Mouse (Mus musculus) CH12.LX (cell line): ENCODE data around the gene Dnajc13. TPM values are rescaled to one million over a fixed set of nuclear protein-coding genes. Genes with fewer than 3 reads are reported as not detected.

Experiments used
- DNase-seq: peaks from one replicate; pipeline ENCODE4 v3.0.0-alpha.2; 2013; ENCODE audit errors: extremely low read depth
- H3K27ac ChIP-seq: 2 replicates; pipeline ENCODE4 v1.5.1; 2012; ENCODE audit warnings: low read depth, mild to moderate bottlenecking, control low read depth, moderate library complexity; ENCODE audit not compliant: insufficient read depth
- H3K27me3 ChIP-seq: replicated peaks from 2 replicates; pipeline ENCODE3; 2012; ENCODE audit warnings: inconsistent platforms
- H3K36me3 ChIP-seq, 2 experiments: replicated peaks in 1 of 2; 2 replicates each; pipeline versions ENCODE3 to v1.6.1; 2012; ENCODE audit warnings: inconsistent platforms in 1 of 2, low read length in 1 of 2, mild to moderate bottlenecking in 1 of 2, mixed read lengths in 1 of 2, moderate library complexity in 1 of 2; ENCODE audit not compliant: control insufficient read depth in 1 of 2, insufficient read depth in 1 of 2
- H3K4me1 ChIP-seq, 2 experiments: 2 replicates each; pipeline ENCODE4 v1.6.1; 2012; ENCODE audit warnings: inconsistent platforms in 1 of 2, moderate library complexity in 1 of 2; ENCODE audit not compliant: insufficient read depth in 2 of 2, control insufficient read depth in 1 of 2
- H3K4me2 ChIP-seq: 2 replicates; pipeline ENCODE4 v1.6.1; 2012; ENCODE audit warnings: low read depth, mild to moderate bottlenecking, control low read depth; ENCODE audit not compliant: poor library complexity, insufficient read depth, severe bottlenecking
- H3K4me3 ChIP-seq, 3 experiments: fragments of 150-350 bp in 1 of 3; sonication (generic) in 1 of 3; replicated peaks in 1 of 3; 2 replicates each; pipeline versions ENCODE3 to v1.5.1; 2011 to 2012; ENCODE audit warnings: low read depth in 2 of 3, low read length in 2 of 3, mild to moderate bottlenecking in 2 of 3, moderate library complexity in 2 of 3, control low read depth in 1 of 3, improper control_type of control experiment in 1 of 3, inconsistent platforms in 1 of 3, mixed read lengths in 1 of 3; ENCODE audit not compliant: poor library complexity in 1 of 3
- H3K79me2 ChIP-seq: replicated peaks from 2 replicates; pipeline ENCODE4 v1.6.1; 2012; ENCODE audit warnings: mild to moderate bottlenecking, moderate library complexity; ENCODE audit not compliant: control insufficient read depth, poor library complexity, insufficient read depth, severe bottlenecking; ENCODE audit errors: extremely low read depth
- H3K9ac ChIP-seq: 2 replicates; pipeline ENCODE4 v1.6.1; 2012; ENCODE audit warnings: low read depth, mild to moderate bottlenecking, control low read depth, moderate library complexity; ENCODE audit not compliant: insufficient read depth
- H3K9me3 ChIP-seq: replicated peaks from 2 replicates; pipeline ENCODE3; 2012; ENCODE audit warnings: low read length, inconsistent platforms, mixed read lengths
- BHLHE40 ChIP-seq: IDR thresholded peaks from 2 replicates; pipeline ENCODE4 v1.6.1; 2011; ENCODE audit warnings: mild to moderate bottlenecking, low read depth, low read length, improper control_type of control experiment
- CTCF ChIP-seq, 2 experiments: IDR thresholded peaks in 1 of 2; conservative IDR thresholded peaks in 1 of 2; 2 replicates each; pipeline ENCODE4 v1.5.1; 2011 to 2012; ENCODE audit warnings: low read depth in 2 of 2, low read length in 2 of 2, improper control_type of control experiment in 1 of 2, inconsistent platforms in 1 of 2, mild to moderate bottlenecking in 1 of 2, moderate library complexity in 1 of 2
- ELF1 ChIP-seq: IDR thresholded peaks from 2 replicates; pipeline ENCODE4 v1.6.1; 2014; ENCODE audit warnings: low read depth, mild to moderate bottlenecking, inconsistent platforms, low read length, improper control_type of control experiment
- EP300 ChIP-seq: IDR thresholded peaks from 2 replicates; pipeline ENCODE4 v1.6.1; 2011; ENCODE audit warnings: low read length, improper control_type of control experiment
- ETS1 ChIP-seq: conservative IDR thresholded peaks from 2 replicates; pipeline ENCODE4 v1.6.1; 2012; ENCODE audit warnings: low read depth, mild to moderate bottlenecking, inconsistent platforms, low read length, improper control_type of control experiment, moderate library complexity
- HCFC1 ChIP-seq: IDR thresholded peaks from 2 replicates; pipeline ENCODE4 v1.6.1; 2012; ENCODE audit warnings: low read depth, mild to moderate bottlenecking, inconsistent platforms, low read length, improper control_type of control experiment
- IRF4 ChIP-seq: IDR thresholded peaks from 2 replicates; pipeline ENCODE4 v1.6.1; 2014; ENCODE audit warnings: low read depth, mild to moderate bottlenecking, inconsistent platforms, low read length, improper control_type of control experiment
- JUND ChIP-seq: conservative IDR thresholded peaks from 2 replicates; pipeline ENCODE4 v1.6.1; 2011; ENCODE audit warnings: low read depth, low read length, improper control_type of control experiment
- KAT2A ChIP-seq: IDR thresholded peaks from 2 replicates; pipeline ENCODE4 v1.6.1; 2012; ENCODE audit warnings: low read length, improper control_type of control experiment, inconsistent platforms; ENCODE audit not compliant: insufficient replicate concordance
- MAFK ChIP-seq: IDR thresholded peaks from 2 replicates; pipeline ENCODE4 v1.6.1; 2011; ENCODE audit warnings: low read length, improper control_type of control experiment; ENCODE audit not compliant: insufficient replicate concordance
- MAX ChIP-seq: IDR thresholded peaks from 2 replicates; pipeline ENCODE4 v1.6.1; 2011; ENCODE audit warnings: low read length, improper control_type of control experiment
- MAZ ChIP-seq: IDR thresholded peaks from 2 replicates; pipeline ENCODE4 v1.6.1; 2012; ENCODE audit warnings: low read depth, mild to moderate bottlenecking, inconsistent platforms, low read length, improper control_type of control experiment, moderate library complexity
- MEF2A ChIP-seq: IDR thresholded peaks from 2 replicates; pipeline ENCODE4 v1.6.1; 2014; ENCODE audit warnings: low read depth, mild to moderate bottlenecking, inconsistent platforms, low read length, improper control_type of control experiment, borderline replicate concordance
- MYC ChIP-seq: IDR thresholded peaks from 2 replicates; pipeline ENCODE4 v1.6.1; 2011; ENCODE audit warnings: low read depth, mild to moderate bottlenecking, improper control_type of control experiment, low read length
- NRF1 ChIP-seq: IDR thresholded peaks from 2 replicates; pipeline ENCODE4 v1.6.1; 2014; ENCODE audit warnings: low read depth, mild to moderate bottlenecking, inconsistent platforms, low read length, improper control_type of control experiment, moderate library complexity
- POLR2A ChIP-seq: IDR thresholded peaks from 2 replicates; pipeline ENCODE4 v1.6.1; 2011; ENCODE audit warnings: low read depth, mild to moderate bottlenecking, improper control_type of control experiment, low read length
- RCOR1 ChIP-seq: conservative IDR thresholded peaks from 2 replicates; pipeline ENCODE4 v1.6.1; 2012; ENCODE audit warnings: low read depth, mild to moderate bottlenecking, inconsistent platforms, low read length, improper control_type of control experiment
- SIN3A ChIP-seq: IDR thresholded peaks from 2 replicates; pipeline ENCODE4 v1.6.1; 2012; ENCODE audit warnings: low read length, improper control_type of control experiment, inconsistent platforms
- TCF12 ChIP-seq: IDR thresholded peaks from 2 replicates; pipeline ENCODE4 v1.6.1; 2014; ENCODE audit warnings: low read depth, mild to moderate bottlenecking, inconsistent platforms, low read length, improper control_type of control experiment
- USF1 ChIP-seq: IDR thresholded peaks from 2 replicates; pipeline ENCODE4 v1.6.1; 2014; ENCODE audit warnings: low read depth, mild to moderate bottlenecking, inconsistent platforms, low read length, improper control_type of control experiment
- USF2 ChIP-seq: conservative IDR thresholded peaks from 2 replicates; pipeline ENCODE4 v1.6.1; 2011; ENCODE audit warnings: low read depth, low read length, improper control_type of control experiment
- ZMIZ1 ChIP-seq: IDR thresholded peaks from 2 replicates; pipeline ENCODE4 v1.6.1; 2012; ENCODE audit warnings: low read depth, mild to moderate bottlenecking, inconsistent platforms, low read length, improper control_type of control experiment
- ZNF384 ChIP-seq: IDR thresholded peaks from 2 replicates; pipeline ENCODE4 v1.6.1; 2012; ENCODE audit warnings: low read depth, low read length, improper control_type of control experiment, inconsistent platforms
- dilution Hi-C: fragments of 300-500 bp; cut with MboI; formaldehyde crosslinking; loops from 2 replicates; pipeline ENCODE4 v1.14.3; 2020; ENCODE audit warnings: low sequenced_read_pairs; ENCODE audit not compliant: extremely low pct_unique_long_range_greater_than_20kb, extremely low pct_ligation_motif_present
- in situ Hi-C: fragments of 300-500 bp; cut with MboI; formaldehyde crosslinking; loops from 3 replicates; pipeline ENCODE4 v1.14.3; 2019; ENCODE audit warnings: low sequenced_read_pairs, low pct_ligation_motif_present, low pct_unique_long_range_greater_than_20kb, mixed read lengths
- polyA plus RNA-seq: library from polyadenylated mRNA; unstranded; fragments of >175 nt; gene quantifications from 2 replicates; pipeline ENCODE4 v1.2.1, GENCODE M21; 2012; ENCODE audit warnings: low read depth; ENCODE audit not compliant: insufficient read length
- total RNA-seq, 2 experiments: library from RNA; depleted of rRNA; stranded (reverse); fragments of 300-350 nt in 1 of 2; fragments of >200 nt in 1 of 2; gene quantifications; 2 replicates each; pipeline ENCODE4 v1.2.3; 2012 to 2014

Gene Dnajc13
- total and polyA plus RNA-seq, 3 experiments = 30.1 to 51.9 (median 30.4) TPM

DNA sequence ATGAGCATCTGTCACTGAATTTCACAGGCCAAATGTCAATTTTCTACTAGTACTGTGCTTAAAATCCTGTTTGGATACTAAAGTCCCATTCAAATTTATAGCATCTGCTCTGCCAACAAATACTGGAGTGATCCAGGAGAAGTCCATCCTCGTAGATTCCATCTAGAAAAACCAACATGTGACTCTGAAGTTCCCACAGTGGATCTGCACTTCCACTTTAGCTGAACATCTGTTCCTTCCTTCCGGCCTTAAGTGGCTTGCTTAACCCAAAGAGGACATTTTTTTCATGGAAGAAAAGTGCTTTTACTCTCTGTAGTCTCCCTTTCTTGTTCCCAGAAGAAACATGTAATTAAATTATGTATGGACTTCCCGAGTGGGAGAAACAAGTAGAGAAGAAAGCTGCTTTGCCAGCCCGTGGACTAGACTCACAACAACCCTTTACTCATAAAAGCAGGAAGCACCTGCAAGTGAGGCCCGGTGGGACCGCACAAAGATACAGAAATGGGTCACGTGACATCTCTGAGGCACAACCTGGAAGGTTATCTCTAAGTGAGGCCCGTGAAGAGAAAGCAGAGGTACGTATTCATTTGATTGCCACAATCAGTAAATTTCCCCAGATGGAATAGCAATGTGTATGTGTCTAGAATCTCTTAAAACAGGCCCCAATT, 18.8 kb downstream of the Dnajc13 start:
- H3K27me3 ChIP-seq = no peaks in the 10 kb centered on the region
- H3K4me2 ChIP-seq = no peak overlapping the region
- DNase-seq = peak; percentile 77
- H3K79me2 ChIP-seq = peaks cover 11% of the 10 kb centered on the region
- no peak overlapping the region for H3K27ac ChIP-seq
- peaks cover 7 to 38% of the 10 kb centered on the region in 2 experiments for H3K36me3 ChIP-seq
- H3K4me1 ChIP-seq = peaks cover 4 to 50% of the 10 kb centered on the region in 2 experiments; a peak in 2 of 4 replicates
- dilution Hi-C loops (no loop called here), in situ Hi-C loops (no loop called here)
- no peak overlapping the region for H3K9ac ChIP-seq
- peak; percentile 88 for TF ChIP-seq USF1
- no peak for TF ChIP-seq KAT2A
- no peak for TF ChIP-seq RCOR1
- 0 out of 2 replicates have a peak, but pooled peaks have one; percentile 35 for TF ChIP-seq ZNF384
- 0 out of 2 replicates have a peak, but pooled peaks have one; percentile 33 for TF ChIP-seq MYC
- TF ChIP-seq IRF4 = peak; percentile 48; the same call in 1 of the 2 replicates
- 0 out of 2 replicates have a peak, but pooled peaks have one; percentile 45 for TF ChIP-seq SIN3A
- peak; percentile 86 for TF ChIP-seq MAX
- no peak for TF ChIP-seq CTCF (conservative IDR thresholded peaks at IDR 0.05 in 1 of 2, IDR thresholded peaks at IDR 0.05 in 1 of 2; ENCODE audit: low read depth in 2 of 2, low read length in 2 of 2)
- TF ChIP-seq BHLHE40 = peak; percentile 88
- peak; percentile 93 for TF ChIP-seq USF2
- no peak for TF ChIP-seq POLR2A
- peak; percentile 47; the same call in 1 of the 2 replicates for TF ChIP-seq ELF1
- peak; percentile 29; the same call in 1 of the 2 replicates for TF ChIP-seq HCFC1
- peak; percentile 64; the same call in 1 of the 2 replicates for TF ChIP-seq TCF12
- TF ChIP-seq EP300 = peak; percentile 72
- TF ChIP-seq JUND = no peak
- no peak for TF ChIP-seq MAZ
- TF ChIP-seq ETS1 = peak; percentile 43; the same call in 1 of the 2 replicates
- TF ChIP-seq MAFK = 0 out of 2 replicates have a peak, but pooled peaks have one; percentile 4
- H3K4me3 ChIP-seq = no peak overlapping the region
- no peaks in the 10 kb centered on the region for H3K9me3 ChIP-seq

DNA sequence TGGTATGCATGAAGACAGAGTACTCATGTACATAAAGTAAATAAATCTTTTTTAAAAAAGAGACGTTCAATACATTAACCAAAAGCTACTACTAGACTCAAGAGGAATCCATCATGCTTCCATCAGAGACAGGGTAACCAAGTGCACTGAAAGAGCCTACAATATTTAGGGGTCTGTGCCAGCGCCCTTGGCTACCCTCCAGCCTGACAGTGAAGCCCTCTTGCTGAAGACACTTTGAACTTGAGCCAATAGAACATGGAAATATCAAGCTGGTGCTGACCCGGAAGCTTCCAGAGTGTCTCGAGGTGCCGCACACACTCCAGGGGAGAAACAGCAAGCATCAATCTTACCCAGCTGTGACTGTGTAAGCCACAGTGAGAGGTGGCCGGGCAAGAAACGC, 22.6 kb downstream of the Dnajc13 start:
- Histone ChIP-seq H3K4me3 (no peak overlapping the region), H3K36me3 (peaks cover 25 to 59% of the 10 kb centered on the region in 2 experiments), H3K4me2 (no peak overlapping the region), H3K27me3 (no peaks in the 10 kb centered on the region)
- dilution Hi-C loops = no loop called here
- in situ Hi-C loops = no loop called here
- TF ChIP-seq MYC (no peak), MEF2A (no peak), NRF1 (no peak), SIN3A (no peak), ZMIZ1 (no peak), POLR2A (no peak), USF1 (no peak)
- TF ChIP-seq, all 38 proteins: peak for 0
- no peak for DNase-seq
- Histone ChIP-seq H3K4me1 (peaks cover 0 to 26% of the 10 kb centered on the region in 2 experiments; a peak in 2 of 4 replicates), H3K79me2 (0 out of 2 replicates have a peak, but pooled peaks cover 4% of the 10 kb centered on the region), H3K27ac (no peak overlapping the region), H3K9ac (no peak overlapping the region), H3K9me3 (no peaks in the 10 kb centered on the region)
